Mouse (Mus musculus): ENCODE measurements around the gene Slc23a3.

GRCm38 (mm10) chr1:75138448-75138847 lies 4.8 kb upstream of the Slc23a3 start:
- TF ChIP-seq CTCF (conservative IDR thresholded peaks at IDR 0.05; ENCODE audit: insufficient read depth, insufficient read length, low read depth, low read length): no peak
- no peak for TF ChIP-seq POLR2A (IDR thresholded peaks at IDR 0.05; ENCODE audit: low read depth, low read length)

Data from kidney, adult 2 months (tissue).